Mouse (Mus musculus): ENCODE measurements around the gene Wbp1l. TPM values are rescaled to one million over a fixed set of nuclear protein-coding genes. Genes with fewer than 3 reads are reported as not detected.

The Wbp1l gene
- polyA plus RNA-seq, 1 experiment from 2014 or later: 37.7 TPM

DNA sequence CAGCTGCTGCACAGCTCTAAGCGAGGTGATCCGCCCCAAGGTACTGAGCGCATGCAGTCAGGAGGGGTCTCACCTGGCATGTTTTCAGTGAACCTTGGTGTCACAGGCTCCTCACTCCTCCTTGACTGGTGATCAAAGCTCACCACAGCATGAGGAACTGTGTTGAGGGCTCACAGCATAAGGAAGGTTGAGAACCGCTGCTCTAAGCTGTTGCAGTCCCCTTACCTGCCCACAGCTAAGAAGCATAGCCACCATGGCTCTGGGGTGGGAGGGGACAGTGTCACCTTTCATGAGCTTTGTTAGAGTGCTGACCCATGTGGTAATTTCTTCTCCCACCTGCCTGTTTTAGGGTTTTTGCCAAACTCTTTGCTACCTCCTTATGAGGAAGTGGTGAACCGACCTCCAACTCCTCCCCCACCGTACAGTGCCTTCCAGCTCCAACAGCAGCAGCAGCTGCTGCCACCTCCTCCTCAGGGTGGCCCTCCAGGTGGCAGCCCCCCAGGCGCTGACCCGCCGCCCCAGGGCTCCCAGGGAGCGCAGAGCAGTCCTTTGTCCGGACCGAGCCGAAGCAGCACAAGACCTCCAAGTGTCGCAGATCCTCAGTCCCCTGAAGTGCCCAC lies 54.8 kb downstream of the Wbp1l start:
- ATAC-seq (ENCODE audit: low read depth) (no peak; the same call in 1 of the 2 replicates), DNase-seq (ENCODE audit: low spot score) (no peak)
- 92% methylated on average over 14 of the region's 14 CpGs for WGBS
- H3K4me1 ChIP-seq (ENCODE audit: control insufficient read depth, insufficient read depth, low read length): no peaks in the 10 kb centered on the region
- no peak overlapping the region for H3K27ac ChIP-seq (replicated peaks; ENCODE audit: low read depth, low read length)
- H3K4me2 ChIP-seq (ENCODE audit: low read depth, low read length): no peak overlapping the region
- no peak overlapping the region for H3K4me3 ChIP-seq (ENCODE audit: low read depth, low read length)
- H3K36me3 ChIP-seq (ENCODE audit: control insufficient read depth, insufficient read depth, low read length): peaks cover 63% of the 10 kb centered on the region
- H3K9ac ChIP-seq (ENCODE audit: low read depth, low read length): no peak overlapping the region
- H3K27me3 ChIP-seq (replicated peaks; ENCODE audit: control insufficient read depth, insufficient read depth, low read length): no peaks in the 10 kb centered on the region
- no peaks in the 10 kb centered on the region for H3K9me3 ChIP-seq (ENCODE audit: control insufficient read depth, low read length)

GRCm38 (mm10) chr19:46655626-46656025 lies 56.7 kb downstream of the Wbp1l start:
- H3K4me1 ChIP-seq (ENCODE audit: control insufficient read depth, insufficient read depth, low read length): no peaks in the 10 kb centered on the region
- no peak overlapping the region for H3K4me2 ChIP-seq (ENCODE audit: low read depth, low read length)
- ATAC-seq (ENCODE audit: low read depth): no peak
- H3K27ac ChIP-seq (replicated peaks; ENCODE audit: low read depth, low read length): no peak overlapping the region
- H3K9me3 ChIP-seq (ENCODE audit: control insufficient read depth, low read length): no peaks in the 10 kb centered on the region
- H3K27me3 ChIP-seq (replicated peaks; ENCODE audit: control insufficient read depth, insufficient read depth, low read length): no peaks in the 10 kb centered on the region
- 89% methylated on average over 10 of the region's 10 CpGs for WGBS
- H3K4me3 ChIP-seq (ENCODE audit: low read depth, low read length): no peak overlapping the region
- H3K9ac ChIP-seq (ENCODE audit: low read depth, low read length): no peak overlapping the region
- H3K36me3 ChIP-seq (ENCODE audit: control insufficient read depth, insufficient read depth, low read length): peaks cover 56% of the 10 kb centered on the region
- DNase-seq (ENCODE audit: low spot score): no peak

DNA sequence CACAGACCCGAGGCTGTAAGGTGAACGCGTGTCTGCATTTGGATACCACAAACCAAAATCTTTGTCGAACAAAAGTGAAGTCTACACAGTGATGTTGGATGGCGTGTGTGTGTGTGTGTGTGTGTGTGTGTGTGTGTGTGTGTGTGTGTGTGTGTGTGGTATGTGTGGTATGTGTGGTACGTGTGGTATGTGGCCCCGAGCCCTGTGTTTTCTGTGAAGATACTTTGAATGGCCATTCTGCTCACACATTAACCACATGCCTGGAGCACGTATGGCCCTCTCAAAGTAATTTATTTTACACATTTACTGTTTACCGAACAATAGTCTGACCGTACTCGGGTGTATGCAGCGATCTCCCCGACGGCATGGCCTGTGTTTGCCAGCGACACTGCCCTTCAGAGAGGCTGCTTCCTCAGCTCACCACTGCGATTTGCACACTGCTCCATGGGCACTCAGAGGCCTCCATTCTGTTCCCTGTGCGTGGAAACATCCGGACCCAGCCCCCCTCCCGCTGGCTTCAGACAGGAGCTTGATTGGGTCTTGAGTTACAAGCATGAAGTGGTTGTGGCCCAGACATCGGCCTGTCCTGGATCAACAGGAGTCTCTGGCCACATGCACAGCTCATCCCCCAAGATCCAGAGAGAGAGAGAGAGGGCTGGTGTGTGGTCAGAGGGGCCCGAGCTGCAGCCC lies 57.4 kb downstream of the Wbp1l start:
- H3K36me3 ChIP-seq (ENCODE audit: control insufficient read depth, insufficient read depth, low read length): peaks cover 56% of the 10 kb centered on the region
- 86% methylated on average over 19 of the region's 21 CpGs for WGBS
- DNase-seq (ENCODE audit: low spot score) (no peak), ATAC-seq (ENCODE audit: low read depth) (no peak)
- no peaks in the 10 kb centered on the region for H3K4me1 ChIP-seq (ENCODE audit: control insufficient read depth, insufficient read depth, low read length)
- no peak overlapping the region for H3K4me2 ChIP-seq (ENCODE audit: low read depth, low read length)
- H3K9ac ChIP-seq (ENCODE audit: low read depth, low read length): no peak overlapping the region
- H3K4me3 ChIP-seq (ENCODE audit: low read depth, low read length): no peak overlapping the region
- no peak overlapping the region for H3K27ac ChIP-seq (replicated peaks; ENCODE audit: low read depth, low read length)
- H3K9me3 ChIP-seq (ENCODE audit: control insufficient read depth, low read length): no peaks in the 10 kb centered on the region
- H3K27me3 ChIP-seq (replicated peaks; ENCODE audit: control insufficient read depth, insufficient read depth, low read length): no peaks in the 10 kb centered on the region

GRCm38 (mm10) chr19:46657339-46658020 lies 58.6 kb downstream of the Wbp1l start:
- H3K27me3 ChIP-seq (replicated peaks; ENCODE audit: control insufficient read depth, insufficient read depth, low read length): no peaks in the 10 kb centered on the region
- H3K4me3 ChIP-seq (ENCODE audit: low read depth, low read length): no peak overlapping the region
- peaks cover 48% of the 10 kb centered on the region for H3K36me3 ChIP-seq (ENCODE audit: control insufficient read depth, insufficient read depth, low read length)
- no peak overlapping the region for H3K4me2 ChIP-seq (ENCODE audit: low read depth, low read length)
- H3K27ac ChIP-seq (replicated peaks; ENCODE audit: low read depth, low read length): no peak overlapping the region
- WGBS: 87% methylated on average over 3 of the region's 3 CpGs
- no peaks in the 10 kb centered on the region for H3K4me1 ChIP-seq (ENCODE audit: control insufficient read depth, insufficient read depth, low read length)
- DNase-seq (ENCODE audit: low spot score): no peak
- no peaks in the 10 kb centered on the region for H3K9me3 ChIP-seq (ENCODE audit: control insufficient read depth, low read length)
- H3K9ac ChIP-seq (ENCODE audit: low read depth, low read length): no peak overlapping the region
- no peak for ATAC-seq (ENCODE audit: low read depth)

DNA sequence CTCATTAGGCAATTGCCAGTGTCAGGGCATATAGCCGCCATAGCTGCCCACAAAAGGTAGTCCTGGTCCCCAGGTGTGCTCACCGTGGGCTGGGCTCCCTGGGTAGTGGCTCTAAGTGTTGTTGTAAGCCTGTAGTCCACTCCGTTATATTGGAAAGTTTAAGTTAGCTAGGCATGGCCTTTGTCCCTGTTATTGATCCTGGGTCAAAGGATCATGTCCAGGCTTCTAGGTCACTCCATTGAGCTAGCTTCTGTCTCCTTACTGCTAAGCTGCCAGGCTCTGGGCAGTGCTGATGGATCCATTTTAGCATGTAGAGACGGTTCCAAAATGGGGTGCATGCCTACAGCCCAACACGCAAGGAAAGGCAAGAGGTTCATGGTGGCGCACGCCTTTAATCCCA lies 59.5 kb downstream of the Wbp1l start:
- no peak overlapping the region for H3K4me3 ChIP-seq (ENCODE audit: low read depth, low read length)
- 96% methylated on average over 7 of the region's 7 CpGs for WGBS
- DNase-seq (ENCODE audit: low spot score) (no peak), ATAC-seq (ENCODE audit: low read depth) (no peak)
- no peak overlapping the region for H3K9ac ChIP-seq (ENCODE audit: low read depth, low read length)
- no peak overlapping the region for H3K4me2 ChIP-seq (ENCODE audit: low read depth, low read length)
- no peaks in the 10 kb centered on the region for H3K27me3 ChIP-seq (replicated peaks; ENCODE audit: control insufficient read depth, insufficient read depth, low read length)
- no peaks in the 10 kb centered on the region for H3K4me1 ChIP-seq (ENCODE audit: control insufficient read depth, insufficient read depth, low read length)
- H3K36me3 ChIP-seq (ENCODE audit: control insufficient read depth, insufficient read depth, low read length): peaks cover 41% of the 10 kb centered on the region
- H3K27ac ChIP-seq (replicated peaks; ENCODE audit: low read depth, low read length): no peak overlapping the region
- no peaks in the 10 kb centered on the region for H3K9me3 ChIP-seq (ENCODE audit: control insufficient read depth, low read length)

DNA sequence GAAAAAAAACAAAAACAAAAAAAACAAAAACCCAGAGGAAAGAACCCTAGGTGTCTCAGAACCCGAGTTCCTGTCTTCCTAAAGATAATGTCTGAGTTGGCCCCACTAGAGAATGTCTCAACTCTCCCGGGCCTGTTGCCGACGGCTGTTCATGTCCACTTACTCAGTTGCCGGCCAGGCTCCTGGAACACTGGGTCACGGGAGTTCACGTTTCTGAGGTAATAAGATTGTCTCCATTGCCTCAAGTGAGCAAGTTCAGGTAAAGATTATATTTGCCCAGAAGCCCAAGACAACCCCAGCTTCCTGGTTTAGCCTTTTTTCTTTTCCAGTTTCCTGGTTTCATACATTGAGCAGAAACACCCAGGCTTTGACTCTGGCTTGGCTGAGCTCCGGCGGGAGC lies 60.0 kb downstream of the Wbp1l start:
- no peak for DNase-seq (ENCODE audit: low spot score)
- no peak overlapping the region for H3K9ac ChIP-seq (ENCODE audit: low read depth, low read length)
- no peaks in the 10 kb centered on the region for H3K9me3 ChIP-seq (ENCODE audit: control insufficient read depth, low read length)
- no peak for ATAC-seq (ENCODE audit: low read depth)
- peaks cover 36% of the 10 kb centered on the region for H3K36me3 ChIP-seq (ENCODE audit: control insufficient read depth, insufficient read depth, low read length)
- H3K27me3 ChIP-seq (replicated peaks; ENCODE audit: control insufficient read depth, insufficient read depth, low read length): no peaks in the 10 kb centered on the region
- no peaks in the 10 kb centered on the region for H3K4me1 ChIP-seq (ENCODE audit: control insufficient read depth, insufficient read depth, low read length)
- no peak overlapping the region for H3K4me2 ChIP-seq (ENCODE audit: low read depth, low read length)
- no peak overlapping the region for H3K4me3 ChIP-seq (ENCODE audit: low read depth, low read length)
- WGBS: 88% methylated on average over 9 of the region's 9 CpGs
- H3K27ac ChIP-seq (replicated peaks; ENCODE audit: low read depth, low read length): no peak overlapping the region

DNA sequence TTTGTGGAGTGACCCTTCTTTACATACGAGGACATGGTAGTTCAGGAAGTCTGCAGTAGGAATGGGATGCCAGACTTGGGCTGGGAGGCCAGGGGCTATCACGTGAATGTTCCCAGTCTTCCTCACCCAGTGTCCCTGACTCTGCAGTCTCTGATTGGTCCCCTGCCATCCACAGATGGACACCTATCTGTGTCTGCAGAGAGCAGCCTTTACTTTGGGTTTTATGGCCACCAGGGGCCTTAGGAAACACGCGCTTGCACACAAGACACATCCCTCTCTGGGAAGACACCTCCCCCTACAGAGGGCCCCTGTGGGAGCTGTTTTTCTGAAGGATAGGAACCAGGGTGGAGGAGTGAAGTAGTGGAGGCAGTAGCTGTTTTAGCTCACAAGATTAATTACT lies 62.6 kb downstream of the Wbp1l start:
- no peak overlapping the region for H3K27ac ChIP-seq (replicated peaks; ENCODE audit: low read depth, low read length)
- H3K4me3 ChIP-seq (ENCODE audit: low read depth, low read length): no peak overlapping the region
- no peak overlapping the region for H3K9ac ChIP-seq (ENCODE audit: low read depth, low read length)
- no peak overlapping the region for H3K4me2 ChIP-seq (ENCODE audit: low read depth, low read length)
- peaks cover 10% of the 10 kb centered on the region for H3K36me3 ChIP-seq (ENCODE audit: control insufficient read depth, insufficient read depth, low read length)
- H3K4me1 ChIP-seq (ENCODE audit: control insufficient read depth, insufficient read depth, low read length): no peaks in the 10 kb centered on the region
- H3K9me3 ChIP-seq (ENCODE audit: control insufficient read depth, low read length): no peaks in the 10 kb centered on the region
- WGBS: 68% methylated on average over 4 of the region's 4 CpGs
- DNase-seq (ENCODE audit: low spot score) (no peak), ATAC-seq (ENCODE audit: low read depth) (no peak)
- H3K27me3 ChIP-seq (replicated peaks; ENCODE audit: control insufficient read depth, insufficient read depth, low read length): no peaks in the 10 kb centered on the region

DNA sequence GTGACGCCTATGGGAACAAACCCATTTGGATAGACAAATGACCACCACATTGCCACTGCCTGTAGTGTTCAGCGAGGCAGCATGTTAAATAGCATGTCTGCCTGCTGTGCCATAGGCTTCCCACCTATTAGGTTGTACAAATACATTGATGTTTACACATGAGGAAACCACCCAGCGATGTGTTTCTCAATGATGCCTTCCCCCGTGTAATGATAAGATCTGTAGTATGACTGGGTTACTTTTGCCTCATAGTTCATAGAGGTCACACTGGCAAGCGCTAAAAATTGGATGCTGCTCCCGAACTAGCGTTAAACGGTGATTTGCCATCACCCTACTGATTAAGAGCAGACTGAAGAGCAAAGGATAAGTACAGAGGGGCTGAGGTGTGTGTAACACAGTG lies 63.3 kb downstream of the Wbp1l start:
- H3K9me3 ChIP-seq (ENCODE audit: control insufficient read depth, low read length): no peaks in the 10 kb centered on the region
- H3K36me3 ChIP-seq (ENCODE audit: control insufficient read depth, insufficient read depth, low read length): peaks cover 3% of the 10 kb centered on the region
- H3K4me3 ChIP-seq (ENCODE audit: low read depth, low read length): no peak overlapping the region
- H3K27me3 ChIP-seq (replicated peaks; ENCODE audit: control insufficient read depth, insufficient read depth, low read length): no peaks in the 10 kb centered on the region
- DNase-seq (ENCODE audit: low spot score) (no peak), ATAC-seq (ENCODE audit: low read depth) (no peak)
- H3K4me1 ChIP-seq (ENCODE audit: control insufficient read depth, insufficient read depth, low read length): no peaks in the 10 kb centered on the region
- WGBS: 76% methylated on average over 8 of the region's 8 CpGs
- no peak overlapping the region for H3K4me2 ChIP-seq (ENCODE audit: low read depth, low read length)
- H3K9ac ChIP-seq (ENCODE audit: low read depth, low read length): no peak overlapping the region
- H3K27ac ChIP-seq (replicated peaks; ENCODE audit: low read depth, low read length): no peak overlapping the region

All from embryonic facial prominence, embryonic 14.5 days (tissue).